Mouse (Mus musculus): ENCODE measurements around the gene Ttk.

Ttk gene

DNA sequence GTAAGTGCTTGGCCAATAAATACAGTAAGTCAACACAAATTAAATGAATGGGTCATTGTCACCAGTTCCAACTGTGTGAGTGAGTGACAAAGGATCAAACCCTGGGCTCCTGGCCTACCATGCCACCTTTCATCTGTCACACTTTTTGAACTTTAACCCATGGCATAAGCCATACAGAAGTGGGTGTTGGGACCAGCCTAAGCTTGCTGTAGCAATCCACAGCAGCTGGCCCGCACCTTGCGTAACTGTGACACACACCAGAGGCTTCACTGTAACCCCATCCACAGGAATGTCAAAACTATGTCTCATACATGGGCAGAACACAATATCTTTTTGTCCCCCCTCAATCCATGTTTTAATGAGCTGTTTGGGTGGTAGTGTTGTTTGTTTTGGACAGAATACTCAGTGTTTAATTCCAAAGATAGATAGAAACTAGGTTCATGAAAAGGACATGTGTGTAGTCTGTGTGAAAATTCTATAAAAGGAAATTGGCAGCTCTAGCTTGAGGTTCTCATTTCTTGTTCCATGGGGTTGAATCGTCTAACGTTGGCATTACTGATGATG, 59.4 kb downstream of the Ttk start:
- DNase-seq (ENCODE audit: low spot score in 2 of 2), result no peak

DNA sequence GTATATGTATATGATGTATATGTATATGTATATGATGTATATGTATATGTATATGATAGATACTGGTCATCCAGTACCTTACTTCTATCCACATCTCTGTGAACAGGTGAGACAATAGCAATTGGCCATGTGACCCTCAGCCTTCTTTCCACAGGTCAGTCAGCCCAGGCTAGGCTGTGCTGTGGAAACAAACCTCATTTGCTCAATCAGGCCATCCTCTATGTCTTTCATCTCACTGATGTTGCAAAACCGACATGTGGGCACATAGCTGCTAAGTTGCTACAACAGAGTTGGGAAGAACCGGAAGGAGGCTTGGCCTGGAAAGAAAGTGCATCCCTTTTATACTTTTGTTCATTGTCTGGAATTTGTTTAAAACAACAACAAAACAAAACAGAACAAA, 67.6 kb downstream of the Ttk start:
- no peak for DNase-seq (ENCODE audit: low spot score in 2 of 2)

DNA sequence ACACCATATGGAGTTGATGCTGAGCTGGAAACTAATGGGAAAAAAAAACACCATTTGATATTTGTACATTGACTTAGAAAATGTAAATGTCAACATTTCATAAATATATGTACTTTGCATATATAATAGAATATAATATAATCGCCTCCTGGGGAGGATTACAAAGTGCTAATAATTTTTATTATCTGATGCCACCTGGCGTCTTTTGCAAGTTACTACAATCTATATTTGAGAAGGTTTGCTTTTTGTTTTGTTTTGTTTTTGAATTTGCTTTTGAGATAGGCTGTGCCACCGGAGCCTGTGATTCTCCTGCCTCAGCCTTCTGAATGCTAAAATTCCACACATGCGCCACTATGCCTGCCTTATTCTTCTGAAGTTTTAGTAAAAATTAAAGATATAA, 71.3 kb downstream of the Ttk start:
- DNase-seq (ENCODE audit: low spot score in 2 of 2), result no peak

DNA sequence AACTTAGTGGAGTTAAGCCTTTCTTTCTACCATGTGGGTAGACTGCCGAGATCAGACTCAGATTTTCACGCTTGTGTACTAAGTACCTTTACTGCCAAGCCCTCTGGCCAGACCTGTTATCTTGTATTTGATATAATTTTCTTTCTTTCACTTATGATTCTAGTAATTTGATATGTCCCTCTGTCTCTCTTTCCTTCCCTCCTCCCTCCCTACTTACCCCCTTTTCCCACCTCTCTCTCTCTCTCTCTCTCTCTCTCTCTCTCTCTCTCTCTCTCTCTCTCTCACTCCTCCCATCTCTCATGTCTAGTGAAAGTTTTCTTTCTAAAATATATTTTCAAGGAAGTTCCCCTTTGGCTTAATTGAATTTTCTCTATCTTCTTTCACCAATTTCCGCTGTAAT, 72.5 kb downstream of the Ttk start:
- no peak for DNase-seq (ENCODE audit: low spot score in 2 of 2)

DNA sequence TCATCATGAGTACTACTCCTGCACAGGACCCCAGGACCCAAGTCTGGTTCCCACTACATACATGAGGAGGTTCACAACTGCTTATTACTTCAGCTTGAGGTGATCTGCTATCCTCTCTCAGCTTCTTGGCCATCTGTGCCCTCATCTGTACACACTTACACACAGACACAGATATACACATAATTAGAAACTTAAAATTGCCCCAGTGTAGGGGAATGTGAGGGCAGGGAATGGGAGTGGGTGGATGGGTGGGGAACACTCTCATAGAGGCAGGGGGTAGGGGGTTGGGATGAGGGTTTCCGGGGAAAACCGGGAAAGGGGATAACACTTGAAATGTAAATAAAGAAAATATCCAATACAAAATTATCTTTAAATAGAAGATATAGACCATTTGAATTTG, 75.3 kb downstream of the Ttk start:
- no peak for DNase-seq (ENCODE audit: low spot score in 2 of 2)

DNA sequence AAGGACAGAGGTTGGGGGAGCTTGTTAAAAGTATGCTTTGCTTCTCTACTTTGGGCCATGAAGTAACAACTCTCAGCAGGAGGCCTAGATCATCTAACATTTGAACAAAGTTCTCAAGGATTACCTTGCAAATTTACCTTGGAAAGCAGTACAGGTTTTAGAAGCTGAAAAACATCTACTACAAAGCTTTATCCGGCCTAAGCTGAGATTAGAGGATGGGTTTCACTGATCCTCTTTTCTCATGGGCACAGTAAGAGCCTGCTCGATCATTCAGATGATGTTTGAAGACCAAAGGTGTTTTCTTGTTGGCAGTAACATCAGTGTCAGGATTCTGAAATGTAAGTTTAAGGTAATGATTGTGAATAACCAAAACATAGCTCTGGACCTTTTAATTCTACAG, 76.4 kb downstream of the Ttk start:
- no peak for DNase-seq (ENCODE audit: low spot score in 2 of 2)
